Mouse (Mus musculus) intestine, embryonic 15.5 days (tissue): Measurements from ENCODE around the gene Smg8. TPM values are rescaled to one million over a fixed set of nuclear protein-coding genes. Genes with fewer than 3 reads are reported as not detected.

ENCODE experiments used
- ATAC-seq: fragments of 200-750 bp; cut with Nextera tagmentation; 2 replicates; pipeline ENCODE4 v1.8.0; 2017; ENCODE audit warnings: moderate TSS enrichment, moderate library complexity
- H3K27ac ChIP-seq: fragments of 300-500 bp; sonication (generic); 2 replicates; pipeline ENCODE4 v1.5.1; 2015; ENCODE audit warnings: mild to moderate bottlenecking, inconsistent platforms
- H3K27me3 ChIP-seq: fragments of 300-500 bp; sonication (generic); replicated peaks from 2 replicates; pipeline ENCODE4 v1.6.1; 2015; ENCODE audit warnings: inconsistent platforms
- H3K36me3 ChIP-seq: fragments of 300-500 bp; sonication (generic); 2 replicates; pipeline ENCODE4 v1.6.1; 2015; ENCODE audit warnings: inconsistent platforms
- H3K4me1 ChIP-seq: fragments of 300-500 bp; sonication (generic); replicated peaks from 2 replicates; pipeline ENCODE4 v1.6.1; 2015; ENCODE audit warnings: inconsistent platforms
- H3K4me2 ChIP-seq: fragments of 300-500 bp; sonication (generic); replicated peaks from 2 replicates; pipeline ENCODE4 v1.6.1; 2015; ENCODE audit warnings: mild to moderate bottlenecking, inconsistent platforms
- H3K4me3 ChIP-seq: fragments of 300-500 bp; sonication (generic); replicated peaks from 2 replicates; pipeline ENCODE4 v1.5.1; 2015; ENCODE audit warnings: inconsistent platforms
- H3K9ac ChIP-seq: fragments of 300-500 bp; sonication (generic); 2 replicates; pipeline ENCODE4 v1.6.1; 2015; ENCODE audit warnings: inconsistent platforms
- H3K9me3 ChIP-seq: fragments of 300-500 bp; sonication (generic); 2 replicates; pipeline ENCODE4 v1.6.1; 2016; ENCODE audit warnings: inconsistent platforms
- WGBS: fragments of 180-500 bp; shearing (Covaris S2); methylation state at CpG from one replicate; pipeline ENCODE4 v1.1.7; 2015; 5-methylcytosine and 5-hydroxymethylcytosine counted together
- microRNA counts: library from miRNA; unstranded; fragments of <30 nt; microRNA quantifications from one replicate; lab custom pipeline; 2016
- polyA plus RNA-seq: library from polyadenylated mRNA; unstranded; fragments of >200 nt; fragmentation: Nextera tagmentation; extraction: Ambion mirVana; gene quantifications from 2 replicates; pipeline ENCODE4 v1.2.1, GENCODE M21; 2015

Gene Smg8
- polyA plus RNA-seq, 1 experiment from 2014 or later = 18.2 TPM

DNA sequence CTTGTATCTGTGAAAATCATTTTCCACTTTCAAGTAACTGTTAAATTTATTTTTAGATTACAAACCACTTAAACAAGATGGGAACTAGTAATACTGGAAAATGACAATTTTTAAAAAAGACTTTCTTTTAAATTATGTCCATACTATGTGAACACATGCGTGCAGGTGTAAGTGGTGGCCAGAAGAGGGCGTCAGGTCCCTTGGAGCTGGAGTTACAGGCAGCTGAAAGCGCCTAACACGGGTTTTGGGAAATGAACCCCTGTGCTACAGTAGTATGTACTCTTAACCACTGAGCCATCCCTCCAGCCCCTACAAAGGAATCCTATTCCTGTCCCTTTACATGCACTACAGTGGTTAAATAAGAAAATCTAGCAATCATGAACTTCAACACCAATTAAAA, 50.4 kb downstream of the Smg8 start:
- no peaks in the 10 kb centered on the region for H3K9me3 ChIP-seq
- no peak overlapping the region for H3K9ac ChIP-seq
- 67% methylated on average over 4 of the region's 4 CpGs for WGBS

DNA sequence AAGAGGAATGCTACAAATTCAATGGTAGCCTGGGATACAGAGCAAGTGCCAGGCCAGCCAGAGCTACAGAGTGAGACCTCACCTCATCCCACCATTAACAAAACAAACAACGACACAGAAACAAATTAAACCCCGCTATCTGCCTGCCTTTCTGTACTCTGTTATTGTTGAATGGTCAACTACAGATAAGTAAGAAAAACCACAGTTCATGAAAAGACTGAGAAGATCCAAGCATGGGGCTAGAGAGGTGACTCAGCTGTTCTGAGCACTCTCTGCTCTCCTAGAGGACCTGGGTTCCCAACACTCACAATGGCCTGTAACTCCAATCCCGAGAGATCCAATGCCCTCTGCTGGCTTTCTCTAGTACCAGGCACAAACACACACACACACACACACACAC, 58.4 kb downstream of the Smg8 start:
- Histone ChIP-seq H3K4me1 (peaks cover 11% of the 10 kb centered on the region; the same call in 1 of the 2 replicates), H3K4me2 (no peak overlapping the region), H3K27ac (no peak overlapping the region), H3K4me3 (no peak overlapping the region), H3K9me3 (no peaks in the 10 kb centered on the region), H3K36me3 (no peaks in the 10 kb centered on the region), H3K27me3 (no peaks in the 10 kb centered on the region), H3K9ac (no peak overlapping the region)
- ATAC-seq = no peak
- 84% methylated on average over 3 of the region's 3 CpGs for WGBS

More for the DNA sequence above, 50.4 kb downstream of the Smg8 start:
- Histone ChIP-seq H3K4me2 (no peak overlapping the region), H3K4me1 (no peaks in the 10 kb centered on the region), H3K4me3 (no peak overlapping the region), H3K36me3 (no peaks in the 10 kb centered on the region), H3K27ac (no peak overlapping the region), H3K27me3 (no peaks in the 10 kb centered on the region)
- no peak for ATAC-seq

MicroRNAs encoded within 50 kb of the gene (microRNA counts, 519-probe panel; counts per million panel counts)
- 3,858 counts per million, percentile 92 among the panel's probes with 10 or more counts for microRNA mmu-miR-301a (lab: Ali Mortazavi, UCI)

Other genes starting within 250 kb of the Smg8 start
- gene Ypel2, start 93.1 kb downstream of the Smg8 start, polyA plus RNA-seq = 7.5 TPM in 2 replicates
- gene Gdpd1, start 12.7 kb downstream of the Smg8 start, polyA plus RNA-seq = 23.7 and 23.9 TPM in 2 replicates
- gene Prr11, start 21.9 kb upstream of the Smg8 start, polyA plus RNA-seq = 6.6 and 6.8 TPM in 2 replicates
- 41.2 and 46.6 TPM in 2 replicates for gene Ska2, start 22.5 kb upstream of the Smg8 start, polyA plus RNA-seq
- gene Trim37, start 40.3 kb upstream of the Smg8 start, polyA plus RNA-seq = 24.5 and 26.4 TPM in 2 replicates